Mouse (Mus musculus) olfactory bulb, adult 2 months (tissue): ENCODE results near the gene Pde6g.
"Not testable (repeated sequence)": the region's sequence is repeated elsewhere in the genome, so short reads cannot be mapped to it uniquely, and the experiment has no call there.

Experiments
- CTCF ChIP-seq: fragments of 200-500 bp; IDR thresholded peaks from 2 replicates; pipeline ENCODE4 v1.5.1; 2012; ENCODE audit warnings: low read depth, mild to moderate bottlenecking, low read length, moderate library complexity; ENCODE audit not compliant: insufficient read depth
- POLR2A ChIP-seq: fragments of 200-500 bp; IDR thresholded peaks from 2 replicates; pipeline ENCODE4 v1.6.1; 2012; ENCODE audit warnings: mild to moderate bottlenecking, low read depth, low read length, moderate library complexity; ENCODE audit not compliant: insufficient read depth

- TF ChIP-seq POLR2A, CTCF: not testable (repeated sequence)
Measured at GRCm38 (mm10) chr11:120413621-120414020, 39.7 kb downstream of the Pde6g start.
